Mouse (Mus musculus) thymus, postnatal 14 days (tissue): ENCODE measurements at regions not wholly inside any gene's neighbourhood (a gene's known extent, or its start where the extent isn't known, plus 50 kb on each side); places are given as distances from the start of the nearest gene placed in this dataset.

Source experiments
- DNase-seq: peaks from one replicate; pipeline ENCODE4 v3.0.0; 2021

DNA sequence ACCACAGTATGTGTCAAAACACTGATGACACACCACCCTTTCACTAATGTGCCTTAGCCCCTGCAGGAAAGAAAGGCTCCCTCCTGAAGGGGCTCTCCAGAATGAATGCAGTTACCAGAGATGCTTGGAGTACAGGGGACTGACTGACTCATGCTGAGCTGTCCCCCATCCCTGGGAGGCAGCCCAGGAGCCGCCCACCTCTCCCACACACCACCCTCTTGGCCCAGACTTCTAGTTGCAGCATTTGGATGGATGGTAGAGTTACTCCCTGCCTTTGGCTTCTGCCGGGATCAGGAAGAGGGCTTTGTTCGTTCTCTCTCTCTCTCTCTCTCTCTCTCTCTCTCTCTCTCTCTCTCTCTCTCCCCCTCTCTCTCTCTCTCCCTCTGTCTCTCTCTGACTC lies 53.4 kb upstream of the Jun start:
- DNase-seq: no peak

DNA sequence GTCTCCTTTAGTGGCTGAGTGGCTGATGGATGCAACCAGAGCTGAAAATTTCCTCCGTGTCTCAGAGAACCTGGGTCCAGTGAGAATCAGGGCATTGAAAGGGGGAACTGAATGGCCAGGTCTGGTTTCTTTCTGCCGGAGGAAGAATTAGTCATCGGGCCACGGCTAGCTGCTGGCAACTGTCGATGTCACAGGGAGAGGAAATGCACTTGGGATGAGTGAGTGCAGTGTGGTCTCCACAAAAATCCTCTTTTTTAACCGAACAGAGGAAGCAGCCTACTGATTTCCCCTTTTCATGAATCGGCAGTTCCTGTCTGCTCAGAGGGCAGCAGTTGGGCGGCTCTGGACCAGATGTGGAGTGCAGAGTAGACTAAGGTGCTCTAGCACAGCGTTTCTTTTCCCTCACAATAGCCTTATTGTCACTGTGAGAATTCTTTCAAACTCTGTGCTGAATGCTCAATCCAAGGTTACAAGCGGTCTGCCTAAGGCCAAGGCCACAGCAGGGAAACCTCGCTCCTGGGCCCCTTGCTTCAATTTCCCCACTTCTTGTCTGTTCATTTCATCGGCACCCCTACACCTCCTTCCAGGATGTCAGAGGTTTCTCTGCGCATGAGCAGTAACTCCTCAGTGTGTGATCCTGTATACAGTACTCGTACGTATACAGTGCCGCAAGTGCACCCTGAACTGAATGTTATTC lies 54.1 kb upstream of the Jun start:
- DNase-seq: peak; percentile 74

DNA sequence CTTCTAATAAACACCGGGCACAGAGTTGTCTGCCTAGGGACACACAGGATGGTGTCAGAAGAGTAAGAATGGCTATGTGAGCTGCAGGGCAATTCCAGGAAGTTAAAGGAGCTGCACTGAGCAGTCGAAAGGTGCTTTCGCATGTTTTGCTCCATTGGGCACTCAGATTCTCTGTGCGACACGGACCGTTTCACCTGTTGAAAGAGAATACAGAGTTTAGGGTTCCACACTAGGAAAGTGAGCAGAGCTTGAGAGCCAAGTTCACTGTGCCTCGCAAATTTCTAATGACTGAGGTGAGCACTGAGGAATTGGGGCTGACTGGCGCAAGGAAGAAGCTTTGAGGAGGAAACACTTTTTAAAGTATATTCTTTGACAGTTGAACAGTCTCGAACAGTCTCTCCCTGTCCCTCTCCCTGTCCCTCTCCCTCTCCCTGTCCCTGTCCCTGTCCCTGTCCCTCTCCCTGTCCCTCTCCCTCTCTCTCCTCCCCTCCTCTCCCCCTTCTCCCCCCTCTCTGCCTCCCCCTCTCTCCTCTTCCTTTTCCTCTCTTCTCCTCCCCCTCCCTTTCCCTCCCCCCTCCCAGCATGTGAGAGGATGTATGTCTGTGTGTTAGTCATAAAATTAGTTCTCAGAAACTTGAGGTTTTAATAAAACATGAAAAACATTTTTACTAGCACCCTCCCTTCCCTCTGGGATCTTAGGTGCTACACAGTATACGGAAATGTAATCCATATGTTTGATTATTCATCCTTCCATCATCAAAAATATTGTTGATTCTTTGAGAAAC lies 55.1 kb upstream of the Jun start:
- DNase-seq: peak; percentile 24

DNA sequence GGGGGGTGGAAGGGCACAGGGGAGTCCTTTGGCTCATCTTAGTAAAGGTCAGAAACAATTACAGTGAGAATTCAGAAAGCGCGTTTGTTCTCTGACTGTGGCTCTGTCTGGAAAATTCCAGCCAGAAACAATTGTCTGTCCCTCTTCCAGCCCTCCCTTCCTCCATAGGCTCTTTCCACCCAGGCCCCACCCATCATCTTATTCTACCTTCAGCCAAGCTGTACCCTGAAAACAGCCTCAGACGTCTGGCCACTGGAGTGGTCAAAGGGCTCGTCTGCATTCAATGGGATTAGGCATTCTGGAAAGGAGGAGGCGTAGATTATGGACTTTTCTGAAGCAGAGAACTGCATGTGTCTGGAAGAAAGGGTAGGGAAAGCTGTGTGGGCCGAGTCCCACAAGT lies 56.8 kb upstream of the Jun start:
- DNase-seq: no peak

DNA sequence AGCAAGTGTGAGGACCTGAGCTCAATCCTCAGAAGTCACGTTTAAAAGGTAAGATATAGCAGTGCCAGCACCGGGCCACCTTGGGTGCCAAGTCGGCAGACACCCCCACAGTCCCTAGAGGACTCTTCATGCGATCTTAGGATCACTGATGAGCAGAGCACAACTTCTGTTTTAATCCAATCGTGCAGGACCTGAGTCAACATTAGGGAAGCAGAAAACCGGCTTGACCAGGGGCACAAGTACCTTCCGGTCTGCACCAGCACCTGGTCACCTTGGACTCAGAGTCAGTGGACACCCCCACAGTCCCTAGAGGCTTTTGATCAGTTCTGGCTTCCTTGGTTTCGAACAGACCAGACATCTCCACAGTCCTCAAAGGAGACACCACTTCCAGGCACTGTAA lies 58.8 kb upstream of the Jun start:
- DNase-seq: no peak

DNA sequence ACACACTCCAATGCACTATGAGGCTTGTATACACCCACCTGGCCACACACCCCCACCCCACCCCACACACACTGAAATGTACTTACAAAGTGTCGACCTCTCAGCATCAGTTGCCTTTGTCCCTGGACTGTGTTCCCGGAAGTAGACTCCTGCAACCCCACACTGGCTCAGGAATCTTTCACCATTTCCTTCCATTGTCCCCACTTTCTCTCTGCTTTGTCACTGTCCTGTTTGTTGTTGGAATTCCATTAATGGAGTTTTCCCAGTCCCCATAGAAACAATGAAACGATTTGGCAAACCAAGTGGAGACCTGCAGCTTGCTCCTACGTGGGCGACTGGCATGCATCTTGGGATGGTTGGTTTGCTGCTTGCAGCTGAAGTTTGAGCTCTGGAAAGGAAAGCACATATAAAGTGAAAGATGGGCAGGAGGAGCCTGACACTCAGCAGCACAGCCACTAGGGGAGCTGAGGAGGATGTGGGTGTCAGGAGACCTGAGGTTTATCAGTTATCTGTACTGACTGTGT lies 65.2 kb upstream of the Jun start:
- DNase-seq: peak; percentile 39

DNA sequence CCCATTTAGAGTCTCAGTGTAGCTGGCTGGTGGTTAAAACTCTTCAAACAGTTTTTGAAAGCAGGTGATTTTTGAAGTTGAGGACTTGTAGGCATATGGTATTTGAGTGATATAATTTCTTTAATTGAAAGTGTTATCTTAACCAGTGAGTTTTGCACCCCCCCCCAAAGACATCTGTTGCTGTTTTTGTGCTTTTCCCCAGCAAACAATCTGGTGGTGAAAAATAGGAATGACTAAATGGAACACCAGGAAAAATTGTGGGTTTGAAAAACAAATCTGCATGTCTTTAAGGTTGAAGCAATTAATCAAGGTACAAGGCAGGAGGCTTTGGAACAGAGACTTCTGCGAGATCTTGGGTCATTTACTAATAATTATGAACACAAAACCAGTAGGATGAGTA lies 68.9 kb upstream of the Jun start:
- DNase-seq: no peak

DNA sequence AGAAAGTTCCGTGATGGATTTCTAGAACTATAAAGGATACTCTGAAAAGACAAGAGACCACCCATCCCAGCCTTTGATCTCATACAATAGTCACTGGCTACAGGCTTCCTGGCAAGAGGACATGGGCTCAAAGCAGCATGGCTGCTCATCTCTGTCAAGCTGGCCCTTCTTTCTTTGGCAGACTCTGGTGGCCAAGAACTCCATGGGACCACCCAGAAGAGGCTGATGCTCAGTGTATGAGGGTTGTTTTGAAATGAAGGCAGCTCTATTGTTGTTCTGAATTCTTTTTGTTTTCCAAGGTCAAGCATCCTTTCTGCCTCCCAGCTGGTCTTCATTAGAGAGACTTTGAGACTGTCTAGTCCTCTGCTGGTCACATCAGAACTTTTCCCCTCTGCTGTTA lies 73.3 kb upstream of the Jun start:
- DNase-seq: no peak

DNA sequence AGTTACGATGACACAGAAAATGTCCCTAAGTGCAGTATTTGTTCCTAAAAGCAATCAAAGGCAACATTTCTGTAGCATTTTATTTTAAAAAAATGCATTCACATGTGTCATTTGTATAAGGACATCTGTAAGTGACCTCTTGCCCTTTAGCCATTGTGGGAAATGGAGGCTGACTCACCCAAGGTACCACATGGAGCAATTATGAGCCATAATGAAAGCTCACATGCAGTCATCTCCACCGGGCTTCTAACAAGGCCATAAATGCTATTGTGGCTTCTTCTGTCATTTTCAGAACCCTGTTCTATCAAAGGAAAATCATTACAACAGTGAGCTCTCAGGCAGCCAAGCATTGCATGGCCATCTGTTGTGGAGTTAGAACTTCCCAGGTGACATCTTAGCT lies 75.9 kb upstream of the Jun start:
- DNase-seq: no peak

DNA sequence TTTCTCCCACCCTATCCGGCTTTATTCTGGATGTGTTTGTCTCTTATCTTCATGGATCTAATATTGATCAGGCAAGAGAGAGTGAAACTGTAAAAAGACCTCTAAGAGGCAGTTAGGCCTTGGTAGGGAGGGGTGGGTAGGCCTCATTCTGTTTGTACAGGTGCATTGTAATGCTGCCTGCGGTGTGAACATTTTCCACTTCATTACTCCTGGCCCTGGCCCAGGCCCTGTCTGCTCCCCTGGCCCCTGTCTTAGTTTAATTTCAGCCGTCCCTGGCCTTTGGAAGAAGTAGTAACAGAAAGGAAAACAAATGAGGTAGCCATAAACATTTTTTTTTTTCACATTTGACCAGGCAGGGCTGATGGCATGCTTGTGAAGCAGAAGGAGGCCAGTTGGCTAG lies 81.8 kb upstream of the Jun start:
- no peak for DNase-seq

DNA sequence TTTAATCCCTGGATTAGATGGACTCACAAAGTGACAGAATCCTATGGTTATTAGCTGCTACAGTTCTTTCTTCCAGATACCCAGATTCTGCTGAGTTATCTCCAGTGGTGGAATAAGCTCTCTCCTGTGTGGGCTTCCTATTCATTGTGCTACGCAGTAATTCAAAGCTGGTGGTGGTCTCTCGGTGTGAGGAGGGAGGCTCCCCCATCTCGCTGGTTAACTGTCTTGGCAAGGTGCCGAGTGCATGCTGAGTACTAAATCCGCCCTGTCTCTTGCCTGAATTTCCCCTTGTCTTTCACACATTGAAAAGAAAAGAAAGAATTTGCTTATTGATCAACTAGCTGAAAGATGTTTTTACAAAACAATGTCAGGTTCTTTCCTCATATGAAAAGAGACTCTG lies 82.6 kb upstream of the Jun start:
- no peak for DNase-seq

DNA sequence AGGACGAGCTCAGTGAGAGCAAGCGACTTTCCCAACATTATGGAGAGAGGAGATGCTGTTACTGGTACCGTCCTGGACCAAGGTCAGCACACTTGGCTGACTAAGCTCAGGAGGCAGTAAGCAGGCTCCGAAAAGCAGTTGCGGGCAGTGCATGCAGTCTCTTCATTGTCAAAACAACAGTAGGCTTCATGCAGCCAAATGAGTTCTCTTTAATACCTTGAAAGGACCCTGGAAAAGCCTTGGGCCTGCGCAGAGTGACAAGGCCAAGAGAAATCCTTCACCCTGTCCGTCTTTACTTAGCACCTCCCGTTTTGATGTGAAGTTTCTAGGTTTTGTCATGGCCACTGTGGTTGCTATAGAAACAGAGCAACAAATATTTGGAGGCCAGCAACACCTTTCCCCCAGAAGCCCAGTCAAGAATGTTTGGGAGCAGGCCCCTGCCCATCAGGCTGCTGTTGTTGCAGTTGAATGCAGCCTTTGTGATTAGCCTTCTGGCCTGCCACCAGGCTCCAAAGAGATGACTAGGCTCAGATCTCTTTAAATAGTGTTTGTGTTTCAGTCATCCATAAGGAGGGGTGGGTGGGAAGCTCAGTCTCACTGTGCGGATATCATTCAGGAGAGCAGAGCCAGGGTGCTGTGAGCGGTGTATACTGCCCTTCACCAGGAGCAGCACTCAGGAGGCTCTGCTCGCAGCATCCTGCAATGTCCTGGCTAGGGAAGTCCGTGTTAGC lies 85.6 kb upstream of the Jun start:
- no peak for DNase-seq

DNA sequence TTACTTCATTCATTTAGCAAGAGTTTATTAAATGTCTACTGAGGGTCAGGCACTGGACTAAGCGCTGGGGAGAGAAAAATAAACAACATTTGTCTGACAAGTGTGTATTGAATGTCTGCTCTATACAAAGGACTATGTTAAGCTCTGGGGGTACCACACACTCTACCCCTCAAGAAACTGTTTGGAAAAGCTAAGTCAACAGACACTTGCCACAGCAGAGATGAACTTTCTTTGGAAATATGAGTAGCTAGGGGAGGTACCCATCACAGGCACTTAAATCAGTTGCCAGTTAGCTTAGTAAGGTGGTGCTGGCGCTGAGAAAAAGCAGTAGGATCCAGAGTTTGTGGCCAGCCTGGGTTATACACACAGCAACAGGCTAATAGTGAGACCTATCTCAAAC lies 86.7 kb upstream of the Jun start:
- no peak for DNase-seq

DNA sequence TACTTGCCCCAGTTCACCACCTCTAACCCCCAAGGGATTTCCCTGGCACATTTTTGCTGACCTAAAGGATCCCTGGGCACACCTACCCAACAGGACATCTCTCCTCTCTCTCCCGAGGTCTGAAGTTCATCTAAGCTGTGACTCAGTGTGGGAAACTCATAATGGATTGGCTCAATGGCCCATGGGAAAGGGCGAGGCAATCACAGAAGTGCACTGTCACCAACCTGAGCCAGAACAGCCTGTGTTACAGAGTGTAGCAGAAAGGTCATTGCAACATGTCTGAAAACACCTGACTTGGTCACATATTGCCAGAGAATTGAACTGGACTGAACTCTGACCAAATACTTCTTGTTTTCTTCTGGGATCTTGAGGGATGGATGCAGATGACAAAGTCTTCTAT lies 89.2 kb upstream of the Jun start:
- DNase-seq: no peak

DNA sequence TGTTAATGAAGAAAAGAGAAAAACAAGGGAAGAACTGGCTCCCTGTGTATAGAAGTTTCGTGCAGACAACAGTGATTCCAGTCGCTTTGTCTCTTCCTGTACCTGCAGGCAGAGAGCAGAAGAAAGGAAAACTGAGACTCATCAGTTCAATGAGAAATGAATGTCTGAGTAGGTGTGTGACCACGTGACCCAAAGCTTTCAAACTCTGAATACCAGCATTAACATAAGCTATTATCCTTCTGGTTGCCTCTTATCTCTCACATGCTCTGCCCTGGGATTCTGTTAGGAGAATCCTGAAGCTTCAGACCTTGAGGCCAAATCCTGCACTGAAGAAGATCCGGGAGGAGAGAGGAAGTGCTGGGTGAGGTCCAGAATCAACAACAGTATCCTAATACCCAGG lies 91.1 kb upstream of the Jun start:
- no peak for DNase-seq

DNA sequence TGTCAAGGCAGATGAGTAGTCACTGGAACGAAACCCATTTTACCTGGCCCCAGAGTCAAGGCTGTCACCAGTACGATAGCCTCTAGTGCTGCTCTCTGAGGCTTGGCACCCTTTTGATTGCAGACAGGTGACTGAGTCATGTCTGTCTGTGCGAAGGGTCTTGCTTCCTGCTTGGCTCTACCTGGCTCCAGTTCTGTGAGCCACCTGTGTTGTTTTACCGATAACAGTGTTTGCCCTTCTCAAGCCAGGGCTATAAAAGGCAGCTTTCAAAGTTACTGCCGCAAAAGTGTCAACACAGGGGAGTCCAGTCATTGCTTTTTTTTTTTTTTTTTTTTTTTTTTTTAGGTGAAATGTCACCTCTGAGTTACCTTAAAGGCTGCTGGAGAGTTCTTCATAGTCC lies 91.6 kb upstream of the Jun start:
- DNase-seq: no peak

DNA sequence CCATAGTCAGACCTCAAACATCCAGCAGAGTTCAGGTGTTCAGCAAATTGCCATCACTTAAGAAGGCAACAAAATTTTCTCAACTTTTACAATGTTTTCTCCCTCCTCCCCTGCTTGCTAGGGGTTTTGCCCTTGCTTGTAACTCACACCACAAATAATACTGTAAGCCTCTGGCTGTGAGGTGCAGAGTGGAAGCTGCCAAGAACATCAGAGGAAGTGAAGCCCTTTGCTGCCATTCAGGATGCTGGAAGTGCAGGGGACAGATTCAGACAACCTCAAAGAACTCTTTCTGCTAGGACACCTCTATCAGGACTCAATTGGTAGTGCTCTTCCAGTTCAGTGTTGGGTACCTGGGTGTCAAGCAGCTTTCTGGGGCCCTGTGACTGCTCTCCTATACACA lies 92.4 kb upstream of the Jun start:
- DNase-seq: no peak

DNA sequence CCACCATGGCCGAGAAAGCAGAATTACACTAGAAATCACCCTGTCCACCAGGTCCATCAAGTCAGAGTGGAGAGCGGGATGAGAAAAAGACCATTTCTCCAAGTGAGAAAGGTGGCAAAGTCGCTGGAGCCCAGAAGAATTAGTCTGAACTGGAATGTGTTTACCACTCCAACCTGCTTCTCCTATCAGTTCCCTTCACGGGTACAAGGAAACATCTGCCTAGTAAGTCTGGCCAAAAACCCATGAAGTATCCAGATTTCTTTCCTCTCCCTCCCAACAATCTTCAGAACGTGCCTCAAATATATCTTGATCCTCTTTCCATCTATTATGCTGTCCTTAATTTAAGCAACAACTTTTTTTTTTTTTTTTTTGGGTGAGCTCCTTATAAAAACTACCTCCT lies 94.2 kb upstream of the Jun start:
- DNase-seq: no peak

DNA sequence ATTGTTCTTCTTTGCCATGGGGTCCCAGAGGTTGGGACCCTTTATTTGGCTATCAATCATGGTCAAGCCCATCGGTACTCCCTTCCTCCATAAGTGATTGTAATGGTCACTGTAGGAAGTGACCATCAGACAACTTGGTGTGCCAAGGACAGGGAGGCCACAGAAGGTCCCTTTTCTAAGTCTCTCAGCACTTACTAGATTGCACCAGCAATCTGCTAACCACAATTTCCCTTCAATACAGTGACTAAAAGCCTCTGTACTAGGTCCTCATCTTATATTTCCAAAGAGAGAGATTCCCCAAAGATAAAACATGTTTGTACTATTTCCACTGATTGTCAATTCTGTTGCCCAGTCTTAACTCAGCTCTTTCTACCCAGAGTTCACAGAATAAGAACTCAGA lies 96.6 kb upstream of the Jun start:
- no peak for DNase-seq

DNA sequence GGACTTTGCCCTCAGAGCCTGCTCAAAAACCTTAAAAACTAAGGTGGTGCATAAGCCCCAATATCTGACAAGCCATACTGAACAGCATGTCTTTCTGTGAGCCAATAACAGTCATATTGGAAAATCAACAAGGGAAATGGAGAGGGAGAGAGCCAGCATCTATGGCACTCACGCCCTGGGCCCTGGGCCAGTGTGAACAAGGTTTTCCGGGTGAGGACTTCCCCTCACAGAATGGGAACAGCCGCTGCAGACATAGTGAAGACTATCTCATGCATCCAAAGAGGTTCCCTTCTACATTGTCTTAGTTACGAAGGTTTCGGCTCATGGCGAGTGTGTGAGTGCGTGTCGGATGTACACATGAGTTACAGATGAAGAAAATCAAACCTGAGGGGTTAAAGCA lies 99.7 kb upstream of the Jun start:
- no peak for DNase-seq

DNA sequence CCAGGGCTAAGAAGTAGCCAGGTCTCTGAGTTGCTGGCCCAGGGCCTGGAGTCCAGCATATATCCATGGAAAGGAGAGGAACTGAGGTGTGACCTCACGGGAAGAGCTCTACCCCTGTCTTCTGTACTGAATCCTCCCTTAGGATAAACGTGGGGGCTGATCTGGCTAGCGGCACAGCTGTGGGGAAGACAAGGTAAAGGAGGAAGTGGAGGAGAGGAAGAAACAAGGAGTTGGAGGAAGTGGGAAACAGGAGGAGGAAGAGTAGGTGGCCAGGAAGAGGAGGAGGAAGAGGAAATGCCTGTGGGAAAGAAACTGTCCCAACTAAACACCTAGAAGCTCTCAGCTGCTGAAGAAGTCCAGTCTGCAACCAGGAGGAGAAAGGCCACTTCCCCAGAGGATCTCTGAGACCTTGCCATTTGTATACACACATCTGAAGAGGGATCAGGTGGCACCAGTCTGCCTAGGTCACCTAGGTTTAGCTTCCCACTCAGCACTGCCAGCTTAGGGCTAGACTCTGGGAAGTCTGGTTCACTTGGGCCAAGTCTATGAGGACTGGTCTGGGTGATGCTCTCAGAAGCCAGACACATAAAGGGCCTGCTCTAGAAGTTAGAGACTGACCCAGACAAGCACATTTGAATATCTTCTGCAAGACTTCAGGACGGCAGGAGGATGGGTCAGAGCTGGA lies 100.6 kb upstream of the Jun start:
- no peak for DNase-seq

DNA sequence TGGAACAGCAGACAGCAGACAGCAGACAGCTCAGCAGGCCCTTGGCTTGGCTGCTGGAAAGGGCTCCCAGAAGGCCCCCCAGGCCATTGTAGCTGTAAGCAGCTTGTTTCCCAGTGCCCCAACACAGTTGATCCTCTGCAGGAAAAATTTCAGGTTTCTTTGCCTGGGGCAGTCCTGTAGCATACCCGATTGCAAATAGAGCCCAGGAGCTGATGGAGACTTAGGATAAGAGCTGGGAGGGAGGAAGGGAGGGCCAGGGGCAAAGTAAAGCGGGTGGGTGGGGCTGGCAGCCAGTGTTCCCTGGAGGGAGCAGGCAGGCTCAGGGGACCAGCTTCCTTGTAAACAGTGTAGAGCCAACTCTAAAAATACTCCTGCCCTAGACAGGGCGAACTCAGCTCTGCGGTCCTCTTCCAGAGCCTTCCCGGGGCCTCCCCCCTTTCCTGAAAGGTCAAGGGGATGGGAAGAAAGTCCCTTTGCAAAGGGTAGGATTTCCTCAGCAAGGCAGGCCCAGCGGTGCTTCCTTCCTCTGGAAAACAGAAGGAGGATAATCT lies 101.8 kb upstream of the Jun start:
- no peak for DNase-seq

DNA sequence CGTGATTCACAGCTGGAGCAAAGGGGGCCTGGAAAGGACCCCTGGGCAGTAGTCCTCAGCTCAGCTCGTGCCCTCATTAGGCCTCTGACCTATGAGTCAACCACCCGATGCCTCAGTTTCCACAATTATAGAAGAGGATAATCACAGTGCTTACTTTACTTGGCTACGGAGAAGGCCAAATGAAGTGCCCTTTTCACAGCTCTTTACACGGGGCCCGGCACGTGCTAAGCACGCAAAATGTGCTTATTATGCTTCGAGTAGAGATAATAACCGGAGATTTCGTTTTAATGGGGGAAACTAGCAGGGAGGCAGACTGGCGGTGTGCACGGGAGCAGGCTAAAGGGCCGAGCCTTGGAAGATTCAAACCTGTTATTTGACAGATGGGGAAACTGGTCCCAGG lies 102.4 kb upstream of the Jun start:
- DNase-seq: no peak
